ENCODE assay signal across 9 mouse cellular contexts in the genomic region with DNA sequence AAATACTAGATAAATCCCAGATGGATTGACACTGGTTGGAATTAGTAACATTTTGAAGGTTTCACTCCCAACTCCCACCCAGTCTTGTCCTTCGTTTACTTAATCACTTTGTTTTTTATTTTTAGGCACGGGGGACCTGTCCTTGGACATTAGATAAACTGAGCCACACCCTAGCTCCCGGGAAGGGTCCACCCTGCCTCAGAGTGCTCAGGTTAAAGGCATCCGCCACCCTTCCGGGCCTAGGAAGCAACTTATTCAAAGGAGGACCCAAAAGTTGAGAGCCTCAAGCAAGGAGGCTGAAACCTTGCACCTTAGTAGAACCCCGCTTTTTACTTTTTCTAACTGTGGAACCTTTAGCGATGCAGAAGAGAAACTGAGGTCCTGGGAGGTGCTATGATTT. TPM values are rescaled to one million over a fixed set of nuclear protein-coding genes. Genes with fewer than 3 reads are reported as not detected.
A peak's percentile ranks its signal among the peaks of the same experiment; 100 is the strongest.
DNase-seq lines count a peak whose midpoint lies in the region; ATAC-seq and TF ChIP-seq lines count a peak whose summit lies in the region.
"Had no signal": no experiment of that assay in that cellular context is flagged by ENCODE, and none has a peak within 500 bp of the region (broad histone marks: within the 10 kb centered on the region; RNA-seq: fewer than 3 reads in every experiment).

No protein-coding gene starts in this region.

- peaks cover 14% of the 10 kb centered on the region; the same call in 1 of the 2 replicates for H3K4me1 ChIP-seq in kidney, embryonic 14.5 days (ENCODE audit: control insufficient read depth, insufficient read depth, low read length)
- H3K4me1 ChIP-seq in bone marrow macrophage, adult 2 months (ENCODE audit: control insufficient read depth, insufficient read depth, low read length), result peaks cover 12% of the 10 kb centered on the region
- peaks cover 8% of the 10 kb centered on the region for H3K4me1 ChIP-seq in hindbrain, postnatal 0 days (ENCODE audit: insufficient read depth, low read length)
- peaks cover 12% of the 10 kb centered on the region for H3K4me1 ChIP-seq in midbrain, embryonic 15.5 days

- ATAC-seq in kidney, embryonic 14.5 days (ENCODE audit: low FRiP score, low TSS enrichment), result no peak
- ATAC-seq in hindbrain, postnatal 0 days, result no peak
- no peak for ATAC-seq in midbrain, embryonic 15.5 days (replicated peaks)

- peaks cover 33% of the 10 kb centered on the region for H3K27me3 ChIP-seq in kidney, embryonic 14.5 days (ENCODE audit: control insufficient read depth, insufficient read depth, low read length)
- peaks cover 28% of the 10 kb centered on the region for H3K27me3 ChIP-seq in hindbrain, postnatal 0 days (ENCODE audit: insufficient read depth, low read length)
- peaks cover 48% of the 10 kb centered on the region for H3K27me3 ChIP-seq in midbrain, embryonic 15.5 days (replicated peaks)

- H3K4me3 ChIP-seq in kidney, embryonic 14.5 days (ENCODE audit: low read length), result peak overlapping the region; percentile 56
- peak overlapping the region; percentile 72 for H3K4me3 ChIP-seq in bone marrow macrophage, adult 2 months (ENCODE audit: insufficient read depth, low read length)
- peak overlapping the region; percentile 44 for H3K4me3 ChIP-seq in hindbrain, postnatal 0 days (ENCODE audit: low read length)
- peak overlapping the region; percentile 40 for H3K4me3 ChIP-seq in midbrain, embryonic 15.5 days

- no peaks in the 10 kb centered on the region for H3K9me3 ChIP-seq in kidney, embryonic 14.5 days (ENCODE audit: control insufficient read depth, low read length)
- H3K9me3 ChIP-seq in hindbrain, postnatal 0 days (ENCODE audit: low read length), result no peaks in the 10 kb centered on the region
- H3K9me3 ChIP-seq in midbrain, embryonic 15.5 days, result no peaks in the 10 kb centered on the region

- H3K9ac ChIP-seq in kidney, embryonic 14.5 days (ENCODE audit: low read depth, low read length), result peak overlapping the region; percentile 48; the same call in 1 of the 2 replicates
- peak overlapping the region; percentile 17; the same call in 1 of the 2 replicates for H3K9ac ChIP-seq in hindbrain, postnatal 0 days (replicated peaks; ENCODE audit: low read length)
- no peak overlapping the region for H3K9ac ChIP-seq in midbrain, embryonic 15.5 days

- peak overlapping the region; percentile 88 for H3K4me2 ChIP-seq in kidney, embryonic 14.5 days (replicated peaks; ENCODE audit: low read depth, low read length)
- peak overlapping the region; percentile 80 for H3K4me2 ChIP-seq in hindbrain, postnatal 0 days (ENCODE audit: low read depth, low read length)
- peak overlapping the region; percentile 69 for H3K4me2 ChIP-seq in midbrain, embryonic 15.5 days

- WGBS in kidney, embryonic 14.5 days, result 12% methylated on average over 7 of the region's 7 CpGs
- WGBS in hindbrain, postnatal 0 days, result 29% methylated on average over 7 of the region's 7 CpGs
- WGBS in midbrain, embryonic 15.5 days, result 30% methylated on average over 7 of the region's 7 CpGs

- intact Hi-C loops in left cerebral cortex, postnatal 4 days (cut with DNase I), result no loop called here

- TF ChIP-seq POLR2A in bone marrow macrophage, adult 2 months (IDR thresholded peaks at IDR 0.05; ENCODE audit: borderline replicate concordance, low read depth, low read length), result no peak

- DNase-seq in kidney, adult 9 months, result no peak
- no peak for DNase-seq in hindbrain, postnatal 0 days (ENCODE audit: low spot score)
- DNase-seq in left cerebral cortex, postnatal 4 days, result no peak
- DNase-seq in embryo, embryonic 11 days, result no peak
- DNase-seq in ovary, postnatal 14 days (ENCODE audit: low spot score), result no peak

- peak overlapping the region; percentile 42 for H3K27ac ChIP-seq in kidney, embryonic 14.5 days (ENCODE audit: low read depth, low read length)
- no peak overlapping the region for H3K27ac ChIP-seq in bone marrow macrophage, adult 2 months (ENCODE audit: insufficient read depth, low read depth, low read length)
- H3K27ac ChIP-seq in hindbrain, postnatal 0 days, result no peak overlapping the region
- H3K27ac ChIP-seq in midbrain, embryonic 15.5 days, result no peak overlapping the region

- no peak for TF ChIP-seq CTCF in bone marrow macrophage, adult 2 months (IDR thresholded peaks at IDR 0.05; ENCODE audit: low read depth, low read length)
- TF ChIP-seq CTCF in hindbrain, postnatal 0 days (IDR thresholded peaks at IDR 0.05; ENCODE audit: low read depth), result no peak

- peaks cover 8% of the 10 kb centered on the region; the same call in 1 of the 2 replicates for H3K36me3 ChIP-seq in kidney, embryonic 14.5 days (ENCODE audit: control insufficient read depth, insufficient read depth, low read length)
- peaks cover 7% of the 10 kb centered on the region; the same call in 1 of the 2 replicates for H3K36me3 ChIP-seq in hindbrain, postnatal 0 days (ENCODE audit: insufficient read depth, low read length)
- peaks cover 4% of the 10 kb centered on the region; the same call in 1 of the 2 replicates for H3K36me3 ChIP-seq in midbrain, embryonic 15.5 days (replicated peaks)

RNA-seq across cellular contexts. Expression of gene Sfn, which starts 2.9 kb away (rescaled TPM):
- polyA plus RNA-seq in kidney, embryonic 14.5 days (2014; fragmentation: Nextera tagmentation; extraction: Ambion mirVana), result 8.0 and 9.5 TPM in 2 replicates
- 2.5 and 3.3 TPM in 2 replicates for polyA plus RNA-seq in bone marrow macrophage, adult 2 months (2012; ENCODE audit: insufficient read depth, insufficient read length, missing spikeins)
- 1.1 and 2.8 TPM in 2 replicates for total RNA-seq in hindbrain, postnatal 0 days (2014; rRNA removed)
- polyA plus RNA-seq in hindbrain, postnatal 0 days (2015; fragmentation: Nextera tagmentation; extraction: Ambion mirVana), result 1.2 and 1.4 TPM in 2 replicates
- polyA plus RNA-seq in midbrain, embryonic 15.5 days (2015; fragmentation: Nextera tagmentation; extraction: Ambion mirVana), result 1.2 and 3.4 TPM in 2 replicates
- total RNA-seq in left cerebral cortex, postnatal 4 days (2021), result 1 to 10 TPM; 1.9 to 2.2 TPM

RNA-seq across cellular contexts. Expression of gene Gpn2, which starts 15.0 kb away (rescaled TPM):
- 23.6 and 23.9 TPM in 2 replicates for polyA plus RNA-seq in kidney, embryonic 14.5 days (2014; fragmentation: Nextera tagmentation; extraction: Ambion mirVana)
- polyA plus RNA-seq in bone marrow macrophage, adult 2 months (2012; ENCODE audit: insufficient read depth, insufficient read length, missing spikeins), result 9.3 and 11.2 TPM in 2 replicates
- 20.0 and 32.2 TPM in 2 replicates for total RNA-seq in hindbrain, postnatal 0 days (2014; rRNA removed)
- 16.9 and 18.6 TPM in 2 replicates for polyA plus RNA-seq in hindbrain, postnatal 0 days (2015; fragmentation: Nextera tagmentation; extraction: Ambion mirVana)
- 18.2 and 21.2 TPM in 2 replicates for polyA plus RNA-seq in midbrain, embryonic 15.5 days (2015; fragmentation: Nextera tagmentation; extraction: Ambion mirVana)
- total RNA-seq in left cerebral cortex, postnatal 4 days (2021), result 10 to 100 TPM; 11.2 to 14.6 TPM

RNA-seq across cellular contexts. Expression of gene Gpatch3, which starts 24.6 kb away (rescaled TPM):
- polyA plus RNA-seq in kidney, embryonic 14.5 days (2014; fragmentation: Nextera tagmentation; extraction: Ambion mirVana), result 6.5 and 10.2 TPM in 2 replicates
- 12.9 and 17.4 TPM in 2 replicates for polyA plus RNA-seq in bone marrow macrophage, adult 2 months (2012; ENCODE audit: insufficient read depth, insufficient read length, missing spikeins)
- 8.3 and 8.8 TPM in 2 replicates for total RNA-seq in hindbrain, postnatal 0 days (2014; rRNA removed)
- polyA plus RNA-seq in hindbrain, postnatal 0 days (2015; fragmentation: Nextera tagmentation; extraction: Ambion mirVana), result 6.1 and 6.3 TPM in 2 replicates
- 8.1 and 9.1 TPM in 2 replicates for polyA plus RNA-seq in midbrain, embryonic 15.5 days (2015; fragmentation: Nextera tagmentation; extraction: Ambion mirVana)
- 10 to 100 TPM in 1 of 2 experiments, 1 to 10 TPM in 1; 6.2 to 10.0 TPM for total RNA-seq in left cerebral cortex, postnatal 4 days (2021)

RNA-seq across cellular contexts. Expression of gene Nr0b2, which starts 45.9 kb away (rescaled TPM):
- not detected in 2 replicates for polyA plus RNA-seq in kidney, embryonic 14.5 days (2014; fragmentation: Nextera tagmentation; extraction: Ambion mirVana)
- not detected in 2 replicates for polyA plus RNA-seq in bone marrow macrophage, adult 2 months (2012; ENCODE audit: insufficient read depth, insufficient read length, missing spikeins)
- total RNA-seq in hindbrain, postnatal 0 days (2014; rRNA removed), result 0.47 TPM in 1 of 2 replicates, not detected in the other
- 0.21 and 0.26 TPM in 2 replicates for polyA plus RNA-seq in hindbrain, postnatal 0 days (2015; fragmentation: Nextera tagmentation; extraction: Ambion mirVana)
- 0.15 TPM in 1 of 2 replicates, not detected in the other for polyA plus RNA-seq in midbrain, embryonic 15.5 days (2015; fragmentation: Nextera tagmentation; extraction: Ambion mirVana)
- not detected for total RNA-seq in left cerebral cortex, postnatal 4 days (2021)
- total RNA-seq: gastrocnemius, postnatal 36 days had no signal

RNA-seq across cellular contexts. Expression of gene Zdhhc18, which starts 50.8 kb away (rescaled TPM):
- 3.0 and 4.2 TPM in 2 replicates for polyA plus RNA-seq in kidney, embryonic 14.5 days (2014; fragmentation: Nextera tagmentation; extraction: Ambion mirVana)
- 19.4 and 27.4 TPM in 2 replicates for polyA plus RNA-seq in bone marrow macrophage, adult 2 months (2012; ENCODE audit: insufficient read depth, insufficient read length, missing spikeins)
- total RNA-seq in hindbrain, postnatal 0 days (2014; rRNA removed), result 17.4 and 22.6 TPM in 2 replicates
- 8.2 and 10.2 TPM in 2 replicates for polyA plus RNA-seq in hindbrain, postnatal 0 days (2015; fragmentation: Nextera tagmentation; extraction: Ambion mirVana)
- 6.4 and 9.3 TPM in 2 replicates for polyA plus RNA-seq in midbrain, embryonic 15.5 days (2015; fragmentation: Nextera tagmentation; extraction: Ambion mirVana)
- total RNA-seq in left cerebral cortex, postnatal 4 days (2021), result 10 to 100 TPM; 37.1 to 37.8 TPM
